Mouse (Mus musculus) hindlimb bud, embryonic 11.5 days (tissue): Measurements from ENCODE around the gene Fcho2.

Experiments
- DNase-seq: peaks from one replicate; pipeline ENCODE4 v3.0.0-alpha.2; 2012; ENCODE audit warnings: low read depth, low spot score; ENCODE audit errors: extremely low spot score

Gene Fcho2

GRCm38 (mm10) chr13:98680470-98681060 is 134.7 kb downstream of the Fcho2 start:
- DNase-seq: no peak

DNA sequence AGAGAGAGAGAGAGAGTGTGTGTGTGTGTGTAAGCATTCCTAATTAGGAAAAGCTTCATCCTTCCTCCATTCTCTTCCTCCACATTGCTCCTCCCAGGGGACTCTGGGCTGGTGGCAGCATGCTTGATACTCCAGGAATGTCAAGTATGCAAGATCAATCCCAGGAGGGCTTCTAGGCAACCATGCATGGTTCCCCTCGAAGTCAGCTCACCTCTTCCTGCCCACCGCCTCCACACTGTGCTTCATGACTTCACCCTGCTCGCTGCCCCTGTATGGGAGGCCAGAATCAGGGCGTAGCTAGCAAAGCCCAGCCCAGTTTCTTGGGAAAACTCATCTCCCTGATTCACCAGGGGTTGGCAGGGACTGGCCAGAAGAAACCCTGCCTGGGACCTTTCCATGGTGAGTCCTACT is 135.6 kb downstream of the Fcho2 start:
- no peak for DNase-seq

DNA sequence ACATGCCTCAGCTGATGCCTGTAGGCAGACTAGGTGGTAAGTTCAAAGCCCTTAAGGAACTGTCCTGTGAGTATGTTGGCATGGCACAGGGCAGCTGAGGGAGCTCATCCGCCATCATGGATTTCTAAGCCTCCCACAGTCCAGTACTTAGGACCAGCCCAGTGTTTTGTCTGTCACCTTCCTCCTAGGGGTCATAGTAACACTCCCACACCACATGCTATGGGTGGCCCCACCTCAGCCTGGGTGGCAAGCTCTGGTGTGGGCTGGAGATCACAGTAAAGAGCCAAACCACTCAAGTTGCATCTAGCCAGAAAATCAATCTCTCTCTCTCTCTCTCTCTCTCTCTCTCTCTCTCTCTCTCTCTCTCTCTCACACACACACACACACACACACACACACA is 136.0 kb downstream of the Fcho2 start:
- DNase-seq: no peak

- DNase-seq: no peak
Measured at GRCm38 (mm10) chr13:98673922-98674321, 141.3 kb downstream of the Fcho2 start.
